Mouse (Mus musculus): Measurements from ENCODE around the gene Slc40a1.

DNA sequence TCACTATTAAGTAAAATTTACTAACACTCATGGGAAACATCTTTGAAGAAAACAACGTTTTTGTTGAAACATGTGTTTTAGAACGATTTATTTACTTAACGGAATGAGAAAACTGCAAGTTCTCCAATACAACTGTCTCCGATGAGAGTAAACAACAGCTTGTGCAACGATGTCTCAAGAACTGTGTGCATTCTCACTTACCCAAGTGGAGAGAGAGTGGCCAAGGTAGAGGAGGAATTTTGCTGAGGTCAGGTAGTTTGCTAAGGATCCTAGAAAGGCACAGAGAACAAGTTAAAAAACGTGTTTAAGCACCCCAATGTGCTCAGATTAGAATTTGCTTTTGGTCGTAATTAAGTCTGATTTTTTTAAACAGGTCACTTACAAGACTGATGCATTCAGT, 1.8 kb downstream of the Slc40a1 start:
- TF ChIP-seq CTCF (IDR thresholded peaks at IDR 0.05; ENCODE audit: extremely low read depth, insufficient read depth, insufficient read length, insufficient replicate concordance) (no peak), POLR2A (IDR thresholded peaks at IDR 0.05; ENCODE audit: low read depth, low read length) (no peak)

Data from spleen, adult 2 months (tissue).